Comparison of ENCODE assay signal across 19 mouse cellular contexts in genomic region chr10:99789418-99789817, GRCm38 (mm10). TPM values are rescaled to one million over a fixed set of nuclear protein-coding genes. Genes with fewer than 3 reads are reported as not detected.
DNase-seq lines count a peak whose midpoint lies in the region; ATAC-seq lines count a peak whose summit lies in the region.
"Had no signal": no experiment of that assay in that cellular context is flagged by ENCODE, and none has a peak within 500 bp of the region (broad histone marks: within the 10 kb centered on the region; RNA-seq: fewer than 3 reads in every experiment).

No protein-coding gene starts in this region.

- no peak overlapping the region for H3K27ac ChIP-seq in heart, embryonic 11.5 days (ENCODE audit: low read depth, low read length)
- H3K27ac ChIP-seq: embryonic facial prominence, embryonic 12.5 days; forebrain, embryonic 10.5 days; hindbrain, embryonic 10.5 days; liver, embryonic 12.5 days; neural tube, embryonic 12.5 days had no signal

- no peaks in the 10 kb centered on the region for H3K27me3 ChIP-seq in heart, embryonic 11.5 days (ENCODE audit: control insufficient read depth, insufficient read depth, low read length)
- H3K27me3 ChIP-seq: embryonic facial prominence, embryonic 12.5 days; liver, embryonic 12.5 days; neural tube, embryonic 12.5 days had no signal

- H3K4me2 ChIP-seq in heart, embryonic 11.5 days: no peak overlapping the region
- H3K4me2 ChIP-seq: embryonic facial prominence, embryonic 12.5 days; liver, embryonic 12.5 days; neural tube, embryonic 12.5 days had no signal

- H3K36me3 ChIP-seq in heart, embryonic 11.5 days (ENCODE audit: control insufficient read depth, insufficient read depth, low read length): no peaks in the 10 kb centered on the region
- H3K36me3 ChIP-seq: embryonic facial prominence, embryonic 12.5 days; forebrain, embryonic 10.5 days; hindbrain, embryonic 10.5 days; liver, embryonic 12.5 days; neural tube, embryonic 12.5 days had no signal

- DNase-seq in heart, adult 11 months: peak; percentile 88
- DNase-seq in kidney, postnatal 14 days: peak; percentile 29
- DNase-seq in kidney, adult 18-20 months: no peak
- peak; percentile 1 to 16 for DNase-seq in kidney, postnatal 36 days
- peak; percentile 30 to 69 for DNase-seq in lung, postnatal 4 days
- DNase-seq in embryo, embryonic 10 days (ENCODE audit: low spot score): no peak
- DNase-seq: adrenal gland, postnatal 25 days; cerebellum, postnatal 25 days; gastrocnemius, postnatal 36 days had no signal

- WGBS in heart, embryonic 11.5 days (ENCODE audit: insufficient replicate concordance): 79% methylated on average over 2 of the region's 2 CpGs

- no peak for ATAC-seq in heart, embryonic 11.5 days (replicated peaks; ENCODE audit: insufficient number of reproducible peaks, low FRiP score, low TSS enrichment)
- ATAC-seq: intestine, embryonic 16.5 days; liver, embryonic 12.5 days; midbrain, embryonic 16.5 days had no signal

- H3K4me1 ChIP-seq in heart, embryonic 11.5 days (ENCODE audit: control insufficient read depth, insufficient read depth, low read length): no peaks in the 10 kb centered on the region
- H3K4me1 ChIP-seq: embryonic facial prominence, embryonic 12.5 days; forebrain, embryonic 10.5 days; hindbrain, embryonic 10.5 days; liver, embryonic 12.5 days; neural tube, embryonic 12.5 days had no signal

- H3K9me3 ChIP-seq in heart, embryonic 11.5 days (replicated peaks; ENCODE audit: control insufficient read depth, low read length): no peaks in the 10 kb centered on the region
- H3K9me3 ChIP-seq: embryonic facial prominence, embryonic 12.5 days; forebrain, embryonic 10.5 days; hindbrain, embryonic 10.5 days; liver, embryonic 12.5 days; neural tube, embryonic 12.5 days had no signal

- H3K4me3 ChIP-seq in heart, embryonic 11.5 days (ENCODE audit: low read depth, low read length): no peak overlapping the region
- H3K4me3 ChIP-seq: embryonic facial prominence, embryonic 12.5 days; forebrain, embryonic 10.5 days; hindbrain, embryonic 10.5 days; liver, embryonic 12.5 days; neural tube, embryonic 12.5 days had no signal

- H3K9ac ChIP-seq in heart, embryonic 11.5 days (ENCODE audit: low read depth, low read length): no peak overlapping the region
- H3K9ac ChIP-seq: embryonic facial prominence, embryonic 12.5 days; liver, embryonic 12.5 days; neural tube, embryonic 12.5 days had no signal

RNA-seq across cellular contexts. Expression of gene Csl, which starts 30.0 kb away (rescaled TPM):
- polyA plus RNA-seq in heart, embryonic 11.5 days (2014; fragmentation: Nextera tagmentation; extraction: Ambion mirVana): 0.10 and 0.14 TPM in 2 replicates
- polyA plus RNA-seq: heart, embryonic 14.5 days; urinary bladder, adult 2 months had no signal

Comparison
In these comparisons a context has a peak if more than half of its experiments do, and no peak if none do; other contexts are left out.
1. DNase-seq: peak in heart, adult 11 months (single experiment), kidney, postnatal 14 days (single experiment), kidney, postnatal 36 days (2 of 2) and lung, postnatal 4 days (2 of 2); none in kidney, adult 18-20 months (single experiment) and embryo, embryonic 10 days (single experiment).